Mouse (Mus musculus) thymus, postnatal 36 days (tissue): ENCODE measurements around the gene Tac4.
A peak's percentile ranks its signal among the peaks of the same experiment; 100 is the strongest.

ENCODE experiments used
- DNase-seq, 2 experiments: peaks; one replicate each; pipeline ENCODE4 v3.0.0; 2022; ENCODE audit warnings: mixed read lengths in 2 of 2

Tac4 gene

DNA sequence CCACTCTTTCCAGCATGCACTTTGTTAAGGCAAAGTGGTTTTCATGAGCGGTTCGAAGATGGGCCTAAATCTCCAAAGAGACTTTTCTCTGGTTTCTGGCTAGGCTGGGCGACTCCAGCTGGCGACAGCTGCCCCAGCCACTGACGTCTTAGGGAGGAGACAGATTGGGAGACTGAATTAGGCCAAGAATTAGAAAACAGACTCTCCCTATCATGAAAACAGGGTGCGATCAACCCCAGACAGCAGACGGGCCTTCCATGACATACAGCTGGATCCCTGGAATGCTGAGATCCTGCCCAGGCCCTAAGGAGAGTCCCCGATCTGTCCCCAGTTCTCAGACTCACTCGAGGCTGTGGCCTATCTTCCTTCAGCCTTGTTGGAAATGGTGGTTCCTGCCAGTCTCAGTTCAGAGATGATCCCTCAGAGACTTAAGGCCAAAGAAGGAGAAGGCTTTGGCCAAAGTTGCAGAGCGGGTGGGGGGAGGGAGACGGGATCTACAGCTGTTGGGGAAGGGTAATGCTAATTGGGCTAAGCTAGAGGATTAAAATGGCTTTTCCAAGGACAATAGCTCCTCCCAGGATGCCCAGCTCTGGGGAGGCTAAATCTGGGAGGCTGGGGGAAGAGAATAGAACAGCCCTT is 2.6 kb downstream of the Tac4 start:
- no peak for DNase-seq

DNA sequence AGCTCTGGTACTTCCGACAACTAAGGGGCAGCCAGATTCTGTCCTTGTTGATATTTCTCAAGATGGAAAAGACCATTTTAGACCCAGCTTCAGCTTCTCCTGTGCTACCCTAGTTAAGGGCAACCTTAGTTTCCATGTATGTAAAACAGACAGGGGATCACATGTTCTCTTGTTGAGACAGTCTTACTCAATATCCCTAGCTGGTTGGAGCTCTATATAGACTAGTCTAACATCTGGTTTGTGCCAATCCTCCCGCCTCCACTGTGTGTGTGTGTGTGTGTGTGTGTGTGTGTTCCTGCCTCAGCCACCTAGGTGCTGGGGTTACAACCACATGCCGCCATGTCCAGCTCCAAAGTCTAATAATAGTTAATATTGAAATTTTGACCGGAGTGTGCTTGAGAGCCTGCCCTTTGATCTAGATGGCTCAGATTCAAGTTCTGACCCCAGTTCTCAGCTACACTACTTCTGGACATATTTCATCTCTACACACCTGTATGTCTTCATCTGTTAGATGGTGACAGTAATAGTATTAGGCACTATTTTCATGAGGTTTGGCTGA is 3.2 kb downstream of the Tac4 start:
- DNase-seq = no peak

DNA sequence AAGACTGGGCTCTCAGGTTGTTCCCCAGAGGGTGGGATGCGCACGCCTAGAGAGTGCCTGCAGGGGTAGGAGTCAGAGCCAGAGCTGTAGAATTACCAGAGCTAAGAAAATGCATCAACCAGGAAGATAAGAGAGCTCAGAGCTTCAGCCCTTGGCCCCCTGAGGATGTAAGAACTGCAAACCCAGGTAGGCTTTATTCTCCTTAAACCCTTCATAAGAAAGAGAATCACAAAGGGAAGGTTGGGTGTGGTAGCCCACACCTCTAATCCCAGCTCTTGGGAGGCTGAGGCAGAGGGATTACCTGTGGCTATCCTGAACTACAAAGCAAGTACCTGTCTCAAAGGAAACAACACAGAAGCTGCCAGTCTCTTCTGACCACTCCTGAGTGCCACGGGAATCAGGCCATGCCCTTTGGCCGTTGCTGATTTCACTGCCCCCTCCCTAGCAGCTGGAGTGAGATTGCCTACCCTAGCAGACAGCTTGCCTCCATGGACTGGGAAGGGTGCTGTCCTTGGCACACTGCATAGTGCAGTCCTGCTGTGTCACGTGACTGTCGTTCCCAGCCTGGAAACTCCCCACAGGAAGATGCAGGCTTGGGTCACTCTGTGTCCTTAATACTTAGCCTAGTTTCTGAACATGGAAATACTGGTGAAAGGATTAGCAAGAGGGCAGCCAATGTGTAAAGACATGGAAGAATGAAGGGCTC is 5.4 kb downstream of the Tac4 start:
- no peak for DNase-seq

DNA sequence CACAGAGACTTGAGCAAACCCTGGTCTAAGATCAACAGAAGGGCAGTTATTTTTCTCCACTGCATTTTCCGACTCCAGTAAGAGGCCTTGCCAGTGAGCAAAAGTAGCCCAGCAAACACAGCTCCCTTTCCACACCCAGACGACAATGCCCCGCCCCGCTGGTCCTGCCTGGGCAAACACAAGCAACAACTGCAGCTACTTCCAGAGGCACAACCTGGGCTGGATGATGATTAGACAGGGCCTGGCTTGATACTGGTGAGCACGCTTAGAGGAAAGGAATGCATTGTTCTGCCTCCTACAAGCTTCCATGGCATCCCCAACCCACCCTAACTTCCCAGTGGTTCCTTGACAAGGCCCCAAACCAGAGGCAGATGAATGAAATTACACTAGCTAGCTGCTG is 12.3 kb downstream of the Tac4 start:
- no peak for DNase-seq

- no peak for DNase-seq
These were observed 13.3 kb downstream of the Tac4 start for GRCm38 (mm10) chr11:95274613-95275012.

- no peak for DNase-seq
These were observed 14.7 kb downstream of the Tac4 start for GRCm38 (mm10) chr11:95276056-95276455.

- DNase-seq = no peak
These were observed 17.8 kb downstream of the Tac4 start for GRCm38 (mm10) chr11:95279061-95279659.

DNA sequence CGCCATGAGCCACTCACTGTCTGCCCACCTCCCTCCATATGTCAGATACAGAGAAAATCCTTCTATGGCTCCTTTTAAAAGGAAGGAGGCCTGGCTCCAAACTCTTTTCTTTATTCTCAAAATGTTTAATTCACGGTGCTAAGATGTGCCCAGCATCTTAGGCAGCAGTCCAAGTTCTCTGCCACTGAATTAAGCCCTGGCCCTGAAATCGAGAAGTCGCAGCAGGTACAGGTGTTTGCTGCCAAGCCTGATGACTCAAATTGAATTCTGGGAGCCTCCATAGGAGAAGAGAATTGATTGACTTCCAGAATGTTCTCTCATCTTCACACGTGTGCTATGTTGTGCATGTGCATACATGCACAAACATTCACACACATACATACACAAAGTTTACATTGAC is 21.0 kb downstream of the Tac4 start:
- no peak for DNase-seq

GRCm38 (mm10) chr11:95291998-95292397 is 30.7 kb downstream of the Tac4 start:
- DNase-seq = no peak

- DNase-seq = no peak
These were observed 31.8 kb downstream of the Tac4 start for GRCm38 (mm10) chr11:95293017-95293624.

DNA sequence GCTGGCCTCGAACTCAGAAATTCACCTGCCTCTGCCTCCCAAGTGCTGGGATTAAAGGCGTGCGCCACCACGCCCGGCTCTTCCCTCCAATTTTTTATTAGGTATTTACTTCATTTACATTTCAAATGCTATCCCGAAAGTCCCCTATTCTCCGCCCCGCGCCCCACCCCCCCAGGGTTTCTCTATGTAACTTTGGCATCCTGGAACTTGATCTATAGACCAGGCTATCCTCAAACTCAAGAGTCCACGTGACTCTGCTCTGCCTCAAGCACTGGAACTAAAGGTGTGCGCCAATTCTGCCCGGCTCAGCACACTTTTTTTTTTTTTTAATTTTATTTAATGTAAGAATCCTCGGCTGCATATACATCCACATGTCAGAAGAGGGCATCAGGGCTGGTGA is 34.4 kb downstream of the Tac4 start:
- DNase-seq = no peak

- no peak for DNase-seq
These were observed 36.8 kb downstream of the Tac4 start for GRCm38 (mm10) chr11:95298146-95298545.

GRCm38 (mm10) chr11:95299886-95300285 is 38.6 kb downstream of the Tac4 start:
- no peak for DNase-seq

GRCm38 (mm10) chr11:95301772-95302171 is 40.4 kb downstream of the Tac4 start:
- DNase-seq = no peak

- DNase-seq = no peak
These were observed 44.3 kb downstream of the Tac4 start for GRCm38 (mm10) chr11:95305600-95305999.

DNA sequence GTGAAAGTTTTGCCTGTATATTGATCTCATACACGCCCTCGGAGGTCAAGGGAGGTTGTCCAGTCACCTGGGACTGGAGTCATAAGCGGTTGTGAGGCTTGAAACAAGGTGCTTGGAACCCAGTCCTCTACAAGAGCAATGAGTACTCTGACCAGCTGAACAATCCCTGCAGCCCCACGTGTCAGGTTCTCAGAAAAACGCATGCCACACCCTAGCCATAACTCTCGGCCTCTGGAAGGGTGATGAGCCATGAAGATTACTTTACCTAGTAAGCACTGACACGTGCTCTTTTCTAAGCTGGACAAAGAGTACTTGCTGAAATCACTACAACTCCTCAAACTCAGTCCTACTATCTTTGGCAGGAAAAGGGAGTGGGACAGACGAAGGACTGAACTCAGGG is 46.2 kb downstream of the Tac4 start:
- DNase-seq = no peak

DNA sequence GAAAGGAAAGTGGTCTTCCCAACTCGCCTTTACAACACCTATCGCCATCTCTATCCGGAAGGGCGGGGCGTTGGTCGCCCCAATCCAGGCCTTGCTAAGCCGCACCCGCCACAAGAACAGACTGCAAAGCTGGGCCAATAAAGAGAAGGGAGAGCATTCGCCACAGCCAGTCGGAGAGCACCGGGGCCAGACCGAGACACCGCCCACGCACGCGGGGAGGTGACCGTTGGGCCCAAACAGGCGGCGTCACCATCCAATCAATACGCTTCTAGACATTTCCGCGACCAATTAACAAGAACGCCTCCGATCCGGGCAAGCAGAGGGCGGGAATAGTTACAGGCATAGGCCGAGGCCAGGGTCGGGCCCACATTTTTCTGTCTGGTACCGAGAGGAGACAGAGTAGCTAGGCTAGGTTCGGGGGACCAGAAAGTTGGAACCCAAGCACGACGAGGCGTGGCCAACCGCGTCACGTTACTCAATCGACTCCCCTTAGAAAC is 48.2 kb downstream of the Tac4 start:
- peak; percentile 94 to 97 for DNase-seq

DNA sequence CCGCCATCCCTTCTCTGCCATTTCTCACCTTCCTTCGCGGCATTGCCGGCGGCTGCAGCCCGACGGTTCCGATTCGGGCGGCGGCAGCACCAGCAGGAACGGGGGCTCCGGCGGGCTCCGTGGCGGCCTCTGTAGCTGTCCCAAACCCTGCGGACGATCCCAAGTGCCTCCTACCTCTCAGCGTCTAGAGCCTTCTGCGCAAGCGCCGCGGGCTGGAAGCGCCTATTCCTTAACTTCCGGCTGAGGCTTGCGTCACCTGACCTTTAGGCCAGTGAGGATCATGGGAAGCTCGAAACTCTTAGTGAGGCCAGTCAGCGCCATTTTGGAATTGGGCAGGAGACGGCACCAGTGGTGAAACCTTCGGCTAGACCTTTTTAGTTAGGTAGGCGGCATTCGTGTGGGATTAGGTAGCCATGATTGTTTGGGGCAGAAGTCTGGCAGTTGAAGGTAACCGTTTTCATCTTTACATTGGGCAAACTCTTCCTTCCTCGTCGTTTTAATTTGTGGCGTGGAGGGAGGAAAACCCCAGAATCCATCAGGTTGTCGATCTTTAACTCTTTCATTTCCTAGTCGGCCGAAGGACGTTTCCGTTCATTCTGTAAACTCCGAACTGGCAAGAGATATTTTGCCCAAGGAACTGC is 48.8 kb downstream of the Tac4 start, which contains the start of gene Kat7:
Gene Kat7, minus strand, starts transcription at position 240 of the 641 bp plus-strand sequence.
- peak; percentile 92 to 97 for DNase-seq

DNA sequence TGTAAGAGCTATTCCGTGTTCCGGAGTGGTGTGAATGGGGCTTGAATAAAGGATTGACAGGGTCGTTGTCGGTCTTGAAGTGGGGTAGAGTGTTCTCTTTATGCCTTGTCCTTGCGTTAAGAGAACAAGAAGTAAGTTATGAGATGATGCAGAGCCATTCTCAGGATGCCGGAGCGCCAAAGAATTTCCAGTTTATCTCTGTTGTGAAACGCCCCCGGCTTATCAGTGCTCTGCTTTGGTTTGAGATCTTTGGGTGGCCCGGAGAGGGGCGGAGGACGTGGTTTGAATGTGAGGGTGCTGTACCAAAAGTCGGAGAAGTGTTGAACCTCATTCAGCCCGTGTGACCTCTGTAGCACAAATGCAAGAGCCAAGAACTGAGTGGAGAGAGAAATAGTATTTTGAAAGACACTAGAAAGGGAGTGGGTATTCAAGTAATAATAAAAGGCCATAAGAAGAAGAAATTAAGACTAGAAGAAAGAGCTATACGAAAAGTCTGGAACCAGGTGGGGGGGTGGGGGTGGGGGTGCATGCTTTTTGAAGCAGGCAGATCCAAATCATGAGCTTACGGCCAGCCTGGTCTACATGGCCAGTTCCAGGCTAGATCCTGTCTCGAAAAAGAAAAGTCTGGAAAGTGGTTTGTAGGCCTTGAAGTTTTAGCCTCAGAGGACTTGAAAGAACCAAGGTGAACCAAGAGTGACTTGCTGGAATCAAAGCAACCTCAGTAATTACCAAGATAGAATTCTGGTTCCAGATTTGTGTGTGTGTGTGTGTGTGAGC is 49.5 kb downstream of the Tac4 start:
- peak; percentile 30 to 52 for DNase-seq

GRCm38 (mm10) chr11:95311425-95311807 is 50.1 kb downstream of the Tac4 start:
- no peak for DNase-seq

DNA sequence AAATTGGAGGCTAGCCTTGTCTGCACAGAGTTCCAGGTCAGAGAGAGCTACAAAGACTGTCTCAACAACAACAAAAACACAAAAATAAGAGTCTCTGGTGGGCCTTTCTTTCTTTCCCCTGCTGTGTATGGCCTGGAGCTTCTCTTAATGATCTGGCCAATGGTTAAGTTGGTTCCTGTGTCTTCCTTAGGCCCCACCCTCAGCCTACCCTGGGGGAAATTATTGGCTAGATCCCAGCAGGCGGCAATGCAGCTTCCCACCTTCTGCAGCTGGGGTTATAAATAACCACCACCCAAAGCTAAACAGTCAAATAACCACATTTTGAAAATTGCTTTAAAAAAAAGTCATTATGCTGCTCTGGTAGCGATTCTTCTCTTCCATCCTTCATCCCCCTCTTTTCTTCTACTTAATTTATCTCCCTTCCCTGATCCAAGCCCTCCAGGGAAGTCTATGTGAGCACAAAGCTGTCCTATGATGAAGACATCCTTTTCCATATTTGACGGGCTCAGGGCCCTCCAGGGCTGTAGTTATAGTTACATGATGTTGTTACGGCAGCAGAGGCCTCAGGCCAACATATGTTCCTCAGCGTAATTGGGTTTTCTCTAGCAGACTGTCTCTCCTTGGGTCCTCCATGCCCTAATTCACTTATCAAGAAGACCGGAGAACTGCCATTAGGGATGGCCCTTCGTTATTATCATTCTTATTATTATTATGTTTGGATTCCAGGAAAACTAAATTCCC is 54.1 kb downstream of the Tac4 start:
- no peak for DNase-seq
